Mouse (Mus musculus) heart, adult 10 weeks (tissue): Measurements from ENCODE around the gene Hs3st3a1. TPM values are rescaled to one million over a fixed set of nuclear protein-coding genes. Genes with fewer than 3 reads are reported as not detected.

ENCODE experiments used
- polyA plus RNA-seq: library from polyadenylated mRNA; stranded (reverse); fragments of 350-450 nt; fragmentation: Illumina TruSeq; extraction: RNeasy Lipid Tissue Mini Kit (QIAGEN cat#74804); gene quantifications from one replicate; pipeline ENCODE4 v1.2.3, GENCODE M21; 2014; ENCODE audit warnings: low read depth, low replicate concordance

Hs3st3a1 gene
- polyA plus RNA-seq = 0.42 TPM

GRCm38 (mm10) chr11:64434611-64435545 is at the start of gene Hs3st3a1:
Gene Hs3st3a1 (plus strand): TSS chr11:64435332.

GRCm38 (mm10) chr11:64436412-64436727 is 1.2 kb downstream of the Hs3st3a1 start, which contains the start of gene F930015N05Rik:
Gene F930015N05Rik (minus strand): TSS chr11:64436653.

Other genes starting within 250 kb of the Hs3st3a1 start
- gene F930015N05Rik, start 1.3 kb downstream of the Hs3st3a1 start, polyA plus RNA-seq = not detected